Mouse (Mus musculus): ENCODE measurements around the gene Rhbdd1. TPM values are rescaled to one million over a fixed set of nuclear protein-coding genes. Genes with fewer than 3 reads are reported as not detected.

The Rhbdd1 gene
- total and polyA plus RNA-seq, 2 experiments from 2014 or later = 6.6 to 13.2 TPM

GRCm38 (mm10) chr1:82304483-82304882 is 11.8 kb upstream of the Rhbdd1 start:
- no peak for TF ChIP-seq CTCF (IDR thresholded peaks at IDR 0.05; ENCODE audit: low read depth)
- no peak for TF ChIP-seq EP300 (IDR thresholded peaks at IDR 0.05; ENCODE audit: low read depth)
- WGBS = 73% methylated on average over 3 of the region's 3 CpGs
- H3K9me3 ChIP-seq (replicated peaks; ENCODE audit: control insufficient read depth, low read length) = no peaks in the 10 kb centered on the region
- no peak overlapping the region for H3K4me2 ChIP-seq (ENCODE audit: low read depth, low read length)
- no peak overlapping the region for H3K4me3 ChIP-seq (ENCODE audit: low read depth, low read length)
- ATAC-seq (ENCODE audit: insufficient read depth, low read depth) = no peak
- no peak overlapping the region for H3K27ac ChIP-seq (ENCODE audit: low read depth)
- H3K27me3 ChIP-seq (ENCODE audit: control insufficient read depth, insufficient read depth, low read length) = 0 out of 2 replicates have a peak, but pooled peaks cover 7% of the 10 kb centered on the region
- H3K36me3 ChIP-seq (replicated peaks; ENCODE audit: control insufficient read depth, insufficient read depth, low read length) = no peaks in the 10 kb centered on the region
- DNase-seq (ENCODE audit: low spot score) = no peak
- no peaks in the 10 kb centered on the region for H3K4me1 ChIP-seq (ENCODE audit: control insufficient read depth, insufficient read depth)
- no peak overlapping the region for H3K9ac ChIP-seq (replicated peaks; ENCODE audit: low read depth, low read length)

DNA sequence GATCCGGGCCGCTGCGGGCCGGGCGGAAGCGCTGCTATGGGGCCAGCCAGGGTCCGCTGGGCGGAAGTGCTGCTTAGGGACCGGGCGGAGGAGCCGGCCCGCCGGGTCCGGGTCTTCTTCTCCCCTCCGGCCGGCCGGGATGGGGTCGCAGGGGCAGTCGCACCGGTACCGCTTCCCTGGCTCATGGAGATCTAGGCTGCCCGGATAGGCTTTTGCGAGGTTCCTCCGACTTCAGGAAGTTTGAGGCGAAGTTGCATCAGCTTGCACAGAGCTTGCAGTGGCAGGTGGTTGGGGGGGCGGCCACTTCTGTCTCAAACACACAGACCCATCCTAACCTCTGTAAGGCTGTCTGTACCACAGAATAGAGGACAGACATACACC is 484 bp downstream of the Rhbdd1 start:
- under 1% methylated on average over 23 of the region's 26 CpGs for WGBS
- no peak for DNase-seq (ENCODE audit: low spot score)
- Histone ChIP-seq H3K9me3 (replicated peaks; ENCODE audit: control insufficient read depth, low read length) (no peaks in the 10 kb centered on the region), H3K27me3 (ENCODE audit: control insufficient read depth, insufficient read depth, low read length) (peaks cover 13% of the 10 kb centered on the region), H3K27ac (ENCODE audit: low read depth) (peak overlapping the region; percentile 92), H3K4me2 (ENCODE audit: low read depth, low read length) (peak overlapping the region; percentile 64), H3K4me1 (ENCODE audit: control insufficient read depth, insufficient read depth) (peaks cover 5% of the 10 kb centered on the region), H3K36me3 (replicated peaks; ENCODE audit: control insufficient read depth, insufficient read depth, low read length) (no peaks in the 10 kb centered on the region), H3K9ac (replicated peaks; ENCODE audit: low read depth, low read length) (peak overlapping the region; percentile 89), H3K4me3 (ENCODE audit: low read depth, low read length) (peak overlapping the region; percentile 83)
- TF ChIP-seq CTCF (IDR thresholded peaks at IDR 0.05; ENCODE audit: low read depth) (no peak), EP300 (IDR thresholded peaks at IDR 0.05; ENCODE audit: low read depth) (no peak)
- peak; percentile 39; the same call in 1 of the 2 replicates for ATAC-seq (ENCODE audit: insufficient read depth, low read depth)

DNA sequence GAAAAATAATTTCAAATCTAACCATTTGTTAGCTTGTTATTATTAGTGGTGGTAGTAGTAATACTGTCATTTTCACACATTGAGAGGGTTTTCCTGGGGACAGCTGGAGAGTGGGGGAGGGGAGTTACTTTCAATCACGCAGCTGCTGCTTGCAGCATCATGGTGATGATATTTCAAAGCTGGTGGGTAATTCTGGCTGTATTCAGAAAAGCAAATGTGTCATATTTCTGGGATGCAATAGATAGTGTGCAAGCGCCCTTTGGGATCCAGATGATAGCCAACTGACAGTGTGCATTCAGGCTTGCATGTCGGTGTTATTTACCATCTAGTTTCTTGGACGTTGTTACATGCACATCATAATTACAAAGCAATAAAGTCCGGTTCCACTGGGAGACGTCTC is 4.2 kb downstream of the Rhbdd1 start:
- no peaks in the 10 kb centered on the region for H3K36me3 ChIP-seq (replicated peaks; ENCODE audit: control insufficient read depth, insufficient read depth, low read length)
- no peak overlapping the region for H3K27ac ChIP-seq (ENCODE audit: low read depth)
- ATAC-seq (ENCODE audit: insufficient read depth, low read depth) = no peak
- TF ChIP-seq EP300 (IDR thresholded peaks at IDR 0.05; ENCODE audit: low read depth) (no peak), CTCF (IDR thresholded peaks at IDR 0.05; ENCODE audit: low read depth) (no peak)
- H3K9me3 ChIP-seq (replicated peaks; ENCODE audit: control insufficient read depth, low read length) = no peaks in the 10 kb centered on the region; the same call in 1 of the 2 replicates
- H3K4me2 ChIP-seq (ENCODE audit: low read depth, low read length) = no peak overlapping the region
- no peaks in the 10 kb centered on the region for H3K27me3 ChIP-seq (ENCODE audit: control insufficient read depth, insufficient read depth, low read length)
- H3K4me3 ChIP-seq (ENCODE audit: low read depth, low read length) = no peak overlapping the region
- DNase-seq (ENCODE audit: low spot score) = no peak
- 74% methylated on average over 6 of the region's 6 CpGs for WGBS
- H3K4me1 ChIP-seq (ENCODE audit: control insufficient read depth, insufficient read depth) = peaks cover 12% of the 10 kb centered on the region
- H3K9ac ChIP-seq (replicated peaks; ENCODE audit: low read depth, low read length) = no peak overlapping the region

GRCm38 (mm10) chr1:82320864-82321263 is 4.6 kb downstream of the Rhbdd1 start:
- 83% methylated on average over 10 of the region's 10 CpGs for WGBS
- Histone ChIP-seq H3K4me3 (ENCODE audit: low read depth, low read length) (no peak overlapping the region), H3K4me2 (ENCODE audit: low read depth, low read length) (no peak overlapping the region), H3K36me3 (replicated peaks; ENCODE audit: control insufficient read depth, insufficient read depth, low read length) (no peaks in the 10 kb centered on the region), H3K9ac (replicated peaks; ENCODE audit: low read depth, low read length) (no peak overlapping the region), H3K27ac (ENCODE audit: low read depth) (no peak overlapping the region), H3K4me1 (ENCODE audit: control insufficient read depth, insufficient read depth) (peaks cover 12% of the 10 kb centered on the region), H3K27me3 (ENCODE audit: control insufficient read depth, insufficient read depth, low read length) (no peaks in the 10 kb centered on the region), H3K9me3 (replicated peaks; ENCODE audit: control insufficient read depth, low read length) (no peaks in the 10 kb centered on the region; the same call in 1 of the 2 replicates)
- TF ChIP-seq CTCF (IDR thresholded peaks at IDR 0.05; ENCODE audit: low read depth) = no peak
- TF ChIP-seq EP300 (IDR thresholded peaks at IDR 0.05; ENCODE audit: low read depth) = no peak
- no peak for ATAC-seq (ENCODE audit: insufficient read depth, low read depth)
- no peak for DNase-seq (ENCODE audit: low spot score)

- peaks cover 12% of the 10 kb centered on the region for H3K4me1 ChIP-seq (ENCODE audit: control insufficient read depth, insufficient read depth)
- no peak overlapping the region for H3K9ac ChIP-seq (replicated peaks; ENCODE audit: low read depth, low read length)
- H3K4me2 ChIP-seq (ENCODE audit: low read depth, low read length) = no peak overlapping the region
- no peaks in the 10 kb centered on the region for H3K36me3 ChIP-seq (replicated peaks; ENCODE audit: control insufficient read depth, insufficient read depth, low read length)
- no peak for TF ChIP-seq EP300 (IDR thresholded peaks at IDR 0.05; ENCODE audit: low read depth)
- no peak for TF ChIP-seq CTCF (IDR thresholded peaks at IDR 0.05; ENCODE audit: low read depth)
- H3K4me3 ChIP-seq (ENCODE audit: low read depth, low read length) = no peak overlapping the region
- ATAC-seq (ENCODE audit: insufficient read depth, low read depth) = no peak
- WGBS = 77% methylated on average over 1 of the region's 1 CpGs
- no peak overlapping the region for H3K27ac ChIP-seq (ENCODE audit: low read depth)
- H3K27me3 ChIP-seq (ENCODE audit: control insufficient read depth, insufficient read depth, low read length) = no peaks in the 10 kb centered on the region
- H3K9me3 ChIP-seq (replicated peaks; ENCODE audit: control insufficient read depth, low read length) = no peaks in the 10 kb centered on the region; the same call in 1 of the 2 replicates
- no peak for DNase-seq (ENCODE audit: low spot score)
Measured at GRCm38 (mm10) chr1:82321441-82321840, 5.2 kb downstream of the Rhbdd1 start.

GRCm38 (mm10) chr1:82324131-82324785 is 8.0 kb downstream of the Rhbdd1 start:
- Histone ChIP-seq H3K4me1 (ENCODE audit: control insufficient read depth, insufficient read depth) (peaks cover 7% of the 10 kb centered on the region; the same call in 1 of the 2 replicates), H3K9me3 (replicated peaks; ENCODE audit: control insufficient read depth, low read length) (no peaks in the 10 kb centered on the region; the same call in 1 of the 2 replicates), H3K27ac (ENCODE audit: low read depth) (no peak overlapping the region), H3K36me3 (replicated peaks; ENCODE audit: control insufficient read depth, insufficient read depth, low read length) (no peaks in the 10 kb centered on the region), H3K4me3 (ENCODE audit: low read depth, low read length) (no peak overlapping the region), H3K9ac (replicated peaks; ENCODE audit: low read depth, low read length) (no peak overlapping the region), H3K4me2 (ENCODE audit: low read depth, low read length) (no peak overlapping the region), H3K27me3 (ENCODE audit: control insufficient read depth, insufficient read depth, low read length) (no peaks in the 10 kb centered on the region)
- no peak for TF ChIP-seq CTCF (IDR thresholded peaks at IDR 0.05; ENCODE audit: low read depth)
- no peak for TF ChIP-seq EP300 (IDR thresholded peaks at IDR 0.05; ENCODE audit: low read depth)
- 35% methylated on average over 4 of the region's 4 CpGs for WGBS
- ATAC-seq (ENCODE audit: insufficient read depth, low read depth) (no peak), DNase-seq (ENCODE audit: low spot score) (no peak)
